Mouse (Mus musculus) brown adipose tissue, adult 24 weeks (tissue): ENCODE measurements around the gene Prr15. TPM values are rescaled to one million over a fixed set of nuclear protein-coding genes. Genes with fewer than 3 reads are reported as not detected.

Experiments
- H3K27ac ChIP-seq: fragments of 200-500 bp; replicated peaks from 2 replicates; pipeline ENCODE4 v1.5.1; 2012; ENCODE audit warnings: low read depth, mild to moderate bottlenecking, low read length
- H3K4me1 ChIP-seq: fragments of 200-500 bp; 2 replicates; pipeline ENCODE4 v1.6.1; 2012; ENCODE audit warnings: low read length, mixed read lengths; ENCODE audit not compliant: control insufficient read depth, insufficient read depth, insufficient read length
- H3K4me3 ChIP-seq: fragments of 200-500 bp; 2 replicates; pipeline ENCODE4 v1.5.1; 2012; ENCODE audit warnings: low read depth, mild to moderate bottlenecking, low read length, moderate library complexity; ENCODE audit not compliant: insufficient read depth
- polyA plus RNA-seq: library from polyadenylated mRNA; stranded (reverse); fragments of >200 nt; gene quantifications from 2 replicates; pipeline ENCODE4 v1.2.4, GENCODE M21; 2012; ENCODE audit not compliant: missing spikeins, insufficient read depth, insufficient read length

The Prr15 gene
- polyA plus RNA-seq = not detected in 2 replicates

DNA sequence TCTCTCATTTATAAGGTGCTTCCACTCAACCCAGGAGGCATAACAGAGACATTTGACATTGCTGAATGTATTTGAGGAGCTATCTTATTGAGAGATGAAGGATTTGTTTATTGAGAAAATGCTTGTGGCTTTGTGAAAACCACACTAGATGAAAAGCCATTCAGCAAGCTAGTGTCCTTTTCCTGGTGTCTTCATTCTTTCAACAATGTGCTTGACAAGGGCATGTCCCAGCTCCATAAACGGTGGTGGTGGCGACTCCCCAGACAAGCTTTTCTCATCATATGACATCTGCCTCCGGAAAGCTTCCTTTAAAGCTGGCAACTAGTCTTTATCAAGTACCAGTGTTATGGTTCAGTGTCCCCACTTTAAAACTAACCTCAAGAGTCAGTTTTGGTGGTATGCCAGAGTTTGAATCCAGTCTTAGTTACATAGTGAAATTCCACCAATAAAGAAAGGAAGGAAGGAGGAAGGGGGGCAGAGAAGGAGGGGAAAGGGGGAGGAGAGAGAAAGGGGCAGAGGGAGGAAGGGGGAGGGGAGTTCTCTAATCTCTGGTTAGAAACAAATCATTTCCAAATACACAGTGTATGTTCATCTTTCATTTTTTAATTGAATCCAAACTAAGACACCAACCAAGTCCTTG lies at the start of gene Prr15:
Gene Prr15, plus strand, starts transcription at position 590 of the 640 bp plus-strand sequence.
- Histone ChIP-seq H3K4me1 (0 out of 2 replicates have a peak, but pooled peaks cover 2% of the 10 kb centered on the region), H3K27ac (no peak within 1 kb of the TSS), H3K4me3 (peak within 1 kb of the TSS; percentile 61)

DNA sequence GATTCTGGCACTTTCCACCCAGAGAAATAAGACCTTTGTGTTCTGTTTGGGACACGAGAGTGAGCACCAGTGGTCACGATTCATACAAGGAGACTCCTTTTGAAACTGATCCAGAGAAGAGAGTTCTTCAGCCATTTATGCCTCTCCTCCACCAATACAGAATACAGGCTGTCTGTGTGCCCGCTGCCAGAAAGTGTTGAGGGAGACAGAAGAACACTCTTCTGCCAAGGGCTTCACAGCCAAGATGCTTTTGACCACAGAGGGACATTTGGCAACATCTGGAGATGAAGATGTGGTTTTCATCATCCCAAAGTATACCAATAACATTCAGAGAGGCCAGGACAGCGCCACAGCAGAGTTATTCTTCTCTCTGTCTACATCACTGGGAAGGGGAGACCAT lies 48.4 kb upstream of the Prr15 start:
- Histone ChIP-seq H3K4me3 (no peak overlapping the region), H3K27ac (no peak overlapping the region), H3K4me1 (0 out of 2 replicates have a peak, but pooled peaks cover 3% of the 10 kb centered on the region)

DNA sequence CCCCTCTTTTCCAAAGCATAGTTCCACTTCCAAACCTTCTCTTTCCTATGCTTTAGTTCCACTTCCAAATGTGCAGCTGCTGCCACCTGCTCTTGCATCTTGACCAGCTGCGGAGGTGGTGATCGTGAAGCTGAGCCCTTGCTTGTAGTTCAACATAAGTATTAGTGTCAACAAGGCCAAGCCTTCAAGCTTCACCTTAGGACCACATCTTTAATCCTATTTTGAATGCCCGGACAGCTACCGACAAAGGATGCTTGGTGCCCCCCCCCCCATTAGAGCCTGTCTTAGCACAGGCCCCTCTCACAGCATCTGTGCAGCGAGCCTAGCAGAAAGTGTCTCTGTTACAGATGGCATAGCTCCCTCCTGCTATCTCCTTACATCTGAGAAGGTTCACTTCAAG lies 47.8 kb upstream of the Prr15 start:
- H3K4me3 ChIP-seq = no peak overlapping the region
- no peak overlapping the region for H3K27ac ChIP-seq
- H3K4me1 ChIP-seq = 0 out of 2 replicates have a peak, but pooled peaks cover 3% of the 10 kb centered on the region

GRCm38 (mm10) chr6:54278613-54279012 lies 47.0 kb upstream of the Prr15 start:
- Histone ChIP-seq H3K4me3 (no peak overlapping the region), H3K27ac (no peak overlapping the region), H3K4me1 (0 out of 2 replicates have a peak, but pooled peaks cover 3% of the 10 kb centered on the region)

DNA sequence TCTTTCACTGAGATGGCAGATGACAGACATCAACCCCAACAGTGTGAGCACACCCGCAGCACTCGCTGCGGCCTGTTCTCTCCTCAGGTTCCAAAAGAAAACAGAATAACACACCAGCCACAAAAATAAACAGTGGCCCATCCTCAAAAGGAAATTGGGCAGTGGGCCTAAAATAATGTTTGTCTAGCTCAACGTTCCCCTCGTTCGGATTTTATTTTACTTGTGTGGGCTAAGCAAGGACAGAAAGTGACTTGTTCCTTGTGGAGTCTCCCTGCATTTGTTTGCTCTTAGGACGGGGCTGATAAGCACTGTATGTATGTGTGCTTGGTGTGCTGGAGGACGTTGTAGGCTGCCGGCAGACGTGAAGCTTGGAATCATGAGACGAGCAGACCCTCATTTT lies 46.2 kb upstream of the Prr15 start:
- 0 out of 2 replicates have a peak, but pooled peaks cover 3% of the 10 kb centered on the region for H3K4me1 ChIP-seq
- no peak overlapping the region for H3K4me3 ChIP-seq
- no peak overlapping the region for H3K27ac ChIP-seq

DNA sequence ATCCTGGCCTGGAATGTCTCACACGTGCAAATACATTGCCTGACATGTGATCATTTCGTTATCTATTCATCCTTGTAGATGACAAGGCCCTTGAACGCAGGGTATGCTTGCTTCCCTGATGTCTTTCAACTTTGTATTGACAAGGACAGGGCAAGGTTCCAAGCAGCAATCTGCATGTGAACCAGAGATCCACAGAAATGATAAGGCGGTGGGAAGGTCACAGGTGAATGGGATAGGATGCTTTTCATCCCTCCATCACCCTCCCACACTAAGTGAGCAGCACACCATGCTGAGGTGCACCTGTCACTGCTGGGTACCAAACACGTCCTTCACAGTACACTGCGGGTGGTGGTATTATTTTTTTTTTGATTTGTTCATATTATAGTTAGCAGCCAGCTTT lies 45.4 kb upstream of the Prr15 start:
- H3K4me3 ChIP-seq = no peak overlapping the region
- 0 out of 2 replicates have a peak, but pooled peaks cover 3% of the 10 kb centered on the region for H3K4me1 ChIP-seq
- H3K27ac ChIP-seq = no peak overlapping the region

GRCm38 (mm10) chr6:54283299-54283698 lies 42.3 kb upstream of the Prr15 start:
- Histone ChIP-seq H3K27ac (no peak overlapping the region), H3K4me3 (no peak overlapping the region), H3K4me1 (0 out of 2 replicates have a peak, but pooled peaks cover 3% of the 10 kb centered on the region)

DNA sequence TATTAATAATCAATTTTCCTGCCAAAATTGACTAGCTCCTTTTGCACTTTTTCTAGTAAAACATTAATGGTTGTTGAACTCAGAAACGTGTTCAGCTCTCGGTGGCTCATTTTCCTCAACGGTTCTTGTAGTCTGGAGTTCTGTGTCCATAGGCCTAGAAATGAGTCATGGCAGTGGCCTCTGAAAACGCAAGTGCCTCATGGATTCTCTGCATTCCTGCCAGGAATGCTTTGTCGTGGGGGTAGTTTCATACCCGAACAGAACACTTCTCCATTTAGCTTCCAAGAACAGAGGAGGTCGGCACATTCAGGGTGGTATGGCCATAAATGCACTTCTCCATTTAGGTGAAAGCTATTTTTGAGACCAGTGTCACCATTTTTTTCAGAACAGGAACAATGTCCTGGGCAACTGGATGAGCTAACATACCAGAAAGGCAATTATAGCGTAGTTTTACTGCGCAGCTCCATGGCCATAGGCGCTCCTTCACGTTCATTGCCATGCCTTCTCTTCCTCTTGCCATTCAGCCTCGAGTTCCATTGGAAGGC lies 41.4 kb upstream of the Prr15 start:
- Histone ChIP-seq H3K27ac (no peak overlapping the region), H3K4me3 (no peak overlapping the region), H3K4me1 (no peaks in the 10 kb centered on the region)

DNA sequence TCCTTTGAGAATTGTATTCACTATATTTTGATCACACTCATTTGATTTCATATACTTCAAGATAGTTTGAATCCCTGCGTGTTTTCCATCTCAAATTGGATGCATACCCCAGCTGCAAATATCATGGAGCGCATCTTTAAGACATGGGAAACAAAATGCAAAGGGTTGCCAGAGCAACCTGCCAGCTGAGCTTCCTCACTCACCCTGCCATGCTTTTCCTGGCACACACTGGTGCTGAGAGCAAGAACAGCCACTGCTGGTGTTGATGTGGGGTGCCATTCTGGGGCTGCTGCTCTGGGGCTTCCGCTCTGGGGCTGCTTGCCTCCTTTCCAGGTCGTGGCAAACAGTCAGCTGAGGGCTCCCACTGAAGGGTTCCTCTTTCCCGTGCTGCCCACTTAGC lies 38.8 kb upstream of the Prr15 start:
- Histone ChIP-seq H3K4me1 (peaks cover 9% of the 10 kb centered on the region; the same call in 1 of the 2 replicates), H3K4me3 (no peak overlapping the region), H3K27ac (no peak overlapping the region)

DNA sequence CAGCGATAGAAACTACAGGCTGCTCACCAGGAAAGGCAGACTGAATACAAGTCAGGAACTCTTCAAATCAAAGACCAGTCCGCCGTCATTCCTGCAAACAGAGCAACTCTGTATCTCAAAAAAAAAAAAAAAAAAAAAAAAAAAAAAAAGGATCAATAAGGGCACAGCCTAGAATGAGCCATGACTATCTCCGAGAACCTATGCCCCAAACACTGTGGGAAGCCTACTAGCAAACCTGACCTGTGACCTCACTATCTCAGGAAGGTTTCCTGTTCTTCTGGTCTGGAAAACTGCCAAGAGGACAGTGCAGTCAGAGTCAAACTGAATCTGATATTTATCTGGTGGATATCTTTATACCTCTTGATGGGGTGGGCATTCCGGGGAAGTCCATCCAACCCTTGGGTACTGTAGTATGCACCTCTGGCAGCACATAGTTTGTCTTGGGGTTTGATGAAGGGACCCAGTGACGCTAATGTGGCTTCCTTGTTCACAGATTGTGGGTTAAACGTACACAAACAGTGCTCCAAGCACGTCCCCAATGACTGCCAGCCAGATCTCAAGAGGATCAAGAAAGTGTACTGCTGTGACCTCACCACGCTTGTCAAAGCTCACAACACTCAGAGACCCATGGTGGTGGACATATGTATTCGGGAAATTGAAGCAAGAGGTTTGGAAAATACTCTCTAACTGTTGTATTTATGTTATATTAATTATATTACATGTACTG lies 35.7 kb upstream of the Prr15 start:
- Histone ChIP-seq H3K4me1 (peaks cover 9% of the 10 kb centered on the region; the same call in 1 of the 2 replicates), H3K4me3 (no peak overlapping the region), H3K27ac (no peak overlapping the region)

DNA sequence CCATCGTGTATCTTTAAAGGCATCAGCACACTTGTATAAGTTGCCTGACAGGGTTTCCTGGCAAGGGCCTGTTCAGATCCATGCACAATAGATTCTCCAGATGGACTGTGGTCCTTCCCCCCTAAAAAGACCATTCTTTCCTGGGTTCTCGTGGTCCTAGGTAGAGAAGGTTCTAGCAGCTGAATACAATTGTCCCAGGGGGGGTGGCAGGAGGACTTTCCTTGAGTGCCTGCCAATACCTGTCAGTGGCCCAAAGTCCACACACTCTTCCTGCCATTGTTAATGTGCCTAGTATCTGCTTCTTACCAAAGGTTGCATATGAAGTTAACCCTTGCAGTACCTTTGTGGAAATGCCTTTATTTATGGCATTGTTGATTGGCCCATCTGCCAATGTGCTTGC lies 28.4 kb upstream of the Prr15 start:
- Histone ChIP-seq H3K4me3 (no peak overlapping the region), H3K27ac (peak overlapping the region; percentile 49), H3K4me1 (peaks cover 4% of the 10 kb centered on the region; the same call in 1 of the 2 replicates)

GRCm38 (mm10) chr6:54299417-54299816 lies 26.2 kb upstream of the Prr15 start:
- peaks cover 4% of the 10 kb centered on the region; the same call in 1 of the 2 replicates for H3K4me1 ChIP-seq
- H3K4me3 ChIP-seq = no peak overlapping the region
- H3K27ac ChIP-seq = peak overlapping the region; percentile 65

GRCm38 (mm10) chr6:54305777-54306176 lies 19.9 kb upstream of the Prr15 start:
- H3K4me3 ChIP-seq = no peak overlapping the region

GRCm38 (mm10) chr6:54313071-54313470 lies 12.6 kb upstream of the Prr15 start:
- no peak overlapping the region for H3K27ac ChIP-seq
- no peak overlapping the region for H3K4me3 ChIP-seq
- no peaks in the 10 kb centered on the region for H3K4me1 ChIP-seq

More at GRCm38 (mm10) chr6:54305777-54306176, 19.9 kb upstream of the Prr15 start:
- Histone ChIP-seq H3K4me1 (no peaks in the 10 kb centered on the region), H3K27ac (no peak overlapping the region)

- Histone ChIP-seq H3K4me1 (no peaks in the 10 kb centered on the region), H3K27ac (no peak overlapping the region), H3K4me3 (no peak overlapping the region)
These were observed 7.0 kb upstream of the Prr15 start for GRCm38 (mm10) chr6:54318618-54319017.
